Mouse (Mus musculus): ENCODE data around the gene Iglon5.

Iglon5 gene

GRCm38 (mm10) chr7:43489631-43490125, at the start of gene Iglon5:
TSS of gene Iglon5 (minus strand) at chr7:43490075.
- no peak for DNase-seq (ENCODE audit: low read depth in 1 of 2, low spot score in 2 of 2)

GRCm38 (mm10) chr7:43538524-43538923, 48.6 kb upstream of the Iglon5 start:
- peak in 1 of 2 experiments; percentile 44 for DNase-seq (ENCODE audit: low read depth in 1 of 2, low spot score in 2 of 2)

DNA sequence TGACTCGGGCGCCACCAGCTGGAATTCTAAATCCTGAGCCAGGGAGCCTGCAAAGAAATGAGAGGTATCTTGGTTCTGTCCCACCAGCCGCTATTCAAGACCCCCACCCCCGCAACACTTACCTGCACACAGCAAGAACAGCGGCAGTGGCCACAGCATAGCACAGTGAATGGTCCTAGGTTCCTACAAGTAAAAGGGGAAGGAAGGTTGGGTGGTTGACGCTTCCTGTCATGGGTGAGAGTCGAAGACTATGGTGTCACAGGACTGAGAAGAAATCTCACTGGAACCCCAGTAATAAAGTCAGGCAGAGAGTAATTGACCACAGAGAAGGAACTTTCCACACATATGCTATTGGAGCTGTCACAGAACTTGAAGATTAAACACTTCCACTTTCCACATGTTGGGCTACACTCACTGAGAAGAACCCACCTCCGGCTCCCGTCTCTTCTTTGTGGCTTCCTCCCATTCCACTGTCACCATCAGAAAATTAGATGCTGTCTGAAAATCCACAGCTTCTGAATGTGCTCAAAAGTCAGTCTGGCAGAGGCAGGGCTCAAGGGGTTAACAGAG, 43.1 kb upstream of the Iglon5 start:
- DNase-seq (ENCODE audit: low read depth in 1 of 2, low spot score in 2 of 2), result peak; percentile 57 to 58

- peak; percentile 54 to 65 for DNase-seq (ENCODE audit: low read depth in 1 of 2, low spot score in 2 of 2)
Measured at GRCm38 (mm10) chr7:43530216-43530785, 40.4 kb upstream of the Iglon5 start.

GRCm38 (mm10) chr7:43525313-43525712, 35.4 kb upstream of the Iglon5 start:
- no peak for DNase-seq (ENCODE audit: low read depth in 1 of 2, low spot score in 2 of 2)

GRCm38 (mm10) chr7:43522776-43523175, 32.9 kb upstream of the Iglon5 start:
- DNase-seq (ENCODE audit: low read depth in 1 of 2, low spot score in 2 of 2), result no peak

- no peak for DNase-seq (ENCODE audit: low read depth in 1 of 2, low spot score in 2 of 2)
Measured at GRCm38 (mm10) chr7:43518341-43518740, 28.5 kb upstream of the Iglon5 start.

GRCm38 (mm10) chr7:43515076-43515475, 25.2 kb upstream of the Iglon5 start:
- DNase-seq (ENCODE audit: low read depth in 1 of 2, low spot score in 2 of 2), result no peak

DNA sequence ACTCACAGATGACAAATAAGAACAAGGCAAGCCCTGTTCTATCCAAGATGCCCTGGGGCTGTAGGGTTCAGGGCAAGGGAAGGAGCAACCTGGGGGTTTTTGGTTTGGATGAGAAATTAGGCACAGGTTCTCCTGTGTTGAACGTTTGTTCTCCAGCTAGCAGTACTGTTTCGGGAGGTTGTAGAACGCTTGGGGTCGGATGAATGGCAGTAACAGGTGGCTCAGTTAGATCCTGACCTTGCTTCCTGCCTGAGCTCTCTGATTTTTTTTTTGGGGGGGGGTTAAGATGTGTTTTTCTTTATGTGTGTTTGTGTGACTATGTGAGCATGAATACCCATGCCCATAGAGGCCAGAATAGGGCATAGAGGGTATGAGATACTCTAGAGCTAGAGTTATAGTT, 22.6 kb upstream of the Iglon5 start:
- DNase-seq (ENCODE audit: low read depth in 1 of 2, low spot score in 2 of 2), result no peak

GRCm38 (mm10) chr7:43511707-43512478, 22.0 kb upstream of the Iglon5 start:
- DNase-seq (ENCODE audit: low read depth in 1 of 2, low spot score in 2 of 2), result no peak

DNA sequence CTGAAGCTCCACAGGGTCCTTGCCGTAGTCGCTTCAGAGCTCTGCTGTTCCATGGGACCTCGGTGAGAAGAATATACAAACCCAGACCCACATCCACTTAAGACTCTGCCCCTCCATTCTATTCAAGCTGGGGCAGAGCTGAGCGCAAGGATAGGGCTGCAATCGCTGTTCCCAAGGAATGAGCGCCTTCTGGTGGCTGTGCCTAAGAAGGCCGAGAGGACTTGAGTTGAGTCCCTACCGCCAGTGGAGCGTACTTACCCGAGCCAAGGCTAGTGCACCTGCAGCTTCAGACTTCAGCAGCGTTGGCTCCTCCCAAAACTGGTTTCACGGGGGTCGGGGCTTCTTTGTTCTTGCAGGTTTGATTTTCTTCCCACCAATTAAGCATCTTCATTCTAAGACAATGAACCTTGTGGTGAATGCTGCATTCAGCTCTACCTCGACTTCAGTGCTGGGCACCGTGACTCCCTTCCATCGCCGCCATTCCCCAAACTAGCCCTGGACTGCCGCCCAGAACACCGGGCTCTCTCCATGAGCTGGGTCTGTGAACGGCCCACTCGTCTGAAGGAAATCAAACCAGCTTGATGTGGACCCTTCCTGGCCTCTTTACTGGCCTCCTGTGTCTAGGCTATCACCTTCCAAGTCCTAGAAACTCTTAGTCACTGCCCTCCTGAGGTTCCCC, 5.6 kb upstream of the Iglon5 start:
- DNase-seq (ENCODE audit: low read depth in 1 of 2, low spot score in 2 of 2), result no peak

DNA sequence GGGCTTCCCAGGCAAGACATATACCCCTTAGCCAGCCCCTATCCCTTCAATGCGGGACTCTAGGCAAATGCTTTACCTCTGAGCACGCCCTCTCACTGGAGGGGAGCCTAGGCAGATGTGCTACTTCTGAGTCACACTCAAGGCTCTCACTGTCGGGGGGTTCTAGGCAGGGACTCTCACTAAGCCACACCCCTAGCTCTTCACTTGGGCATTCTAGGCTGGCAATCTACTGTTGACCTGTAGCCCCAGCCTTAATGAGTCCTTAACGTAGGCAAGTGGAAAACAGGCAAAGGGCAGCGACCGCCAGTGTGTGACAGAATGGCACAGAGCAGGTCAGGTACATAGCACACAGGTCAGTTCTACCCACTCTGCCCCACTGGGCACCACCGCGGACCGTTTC, 986 bp upstream of the Iglon5 start:
- no peak for DNase-seq (ENCODE audit: low read depth in 1 of 2, low spot score in 2 of 2)

DNA sequence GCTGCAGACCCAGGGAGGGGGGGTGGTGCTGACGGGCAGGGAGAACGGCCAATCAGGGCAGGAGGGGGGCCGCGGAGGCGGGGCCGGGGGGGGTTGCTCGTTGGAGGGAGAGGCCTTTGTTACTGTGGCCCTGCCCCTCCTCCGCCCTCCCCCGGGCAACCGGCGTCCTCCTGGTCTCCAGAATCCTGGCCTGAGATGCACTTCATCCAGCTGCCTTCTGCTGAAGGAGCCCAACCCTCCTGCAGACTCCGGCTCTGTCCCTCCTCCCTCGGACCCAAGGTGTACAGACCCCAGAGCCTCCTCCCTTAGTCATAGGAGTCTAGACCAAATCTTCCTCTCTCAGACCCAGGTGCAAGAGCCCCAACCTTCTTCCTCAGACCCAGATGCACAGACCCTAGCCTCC, 308 bp upstream of the Iglon5 start:
- no peak for DNase-seq (ENCODE audit: low read depth in 1 of 2, low spot score in 2 of 2)

DNA sequence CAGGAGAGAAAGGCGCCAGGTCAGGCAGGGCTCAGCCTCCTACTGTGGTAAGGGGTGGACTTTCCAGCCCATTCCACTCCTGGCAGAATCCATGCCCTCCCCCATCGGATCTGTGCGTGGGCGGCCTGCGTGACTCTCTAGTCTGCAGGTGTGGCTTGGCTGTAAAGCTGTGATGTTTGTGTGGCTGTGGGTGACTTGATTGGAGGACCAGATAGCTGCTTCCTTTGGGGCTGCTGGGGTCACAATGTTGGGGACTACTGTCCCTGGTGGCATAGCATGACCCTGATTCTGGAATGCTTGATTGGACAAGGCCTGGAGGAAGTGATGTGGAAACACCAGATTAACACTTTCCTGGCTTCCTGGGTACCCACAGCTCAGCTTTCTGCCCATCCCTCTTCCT, 1.2 kb downstream of the Iglon5 start:
- no peak for DNase-seq (ENCODE audit: low read depth in 1 of 2, low spot score in 2 of 2)

DNA sequence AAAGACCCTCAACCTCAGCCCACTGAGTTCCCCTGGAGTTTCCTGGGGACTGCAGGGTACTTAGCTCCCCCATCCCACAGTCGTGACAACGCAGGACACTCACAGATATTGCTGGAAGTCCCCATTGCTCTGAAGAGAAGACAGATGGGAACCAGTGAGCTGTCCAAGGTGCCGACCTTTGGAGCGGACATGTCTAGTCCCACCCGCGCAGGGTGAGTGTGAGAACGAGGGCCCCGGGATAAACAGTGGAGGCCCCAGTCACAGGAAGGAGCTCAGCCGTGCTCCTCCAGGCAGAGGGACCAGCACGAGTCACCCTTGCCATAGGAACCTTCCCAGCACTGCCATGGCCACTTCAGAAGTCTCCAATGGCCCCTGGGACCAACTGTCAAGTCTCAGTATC, 6.6 kb downstream of the Iglon5 start:
- DNase-seq (ENCODE audit: low read depth in 1 of 2, low spot score in 2 of 2), result no peak

DNA sequence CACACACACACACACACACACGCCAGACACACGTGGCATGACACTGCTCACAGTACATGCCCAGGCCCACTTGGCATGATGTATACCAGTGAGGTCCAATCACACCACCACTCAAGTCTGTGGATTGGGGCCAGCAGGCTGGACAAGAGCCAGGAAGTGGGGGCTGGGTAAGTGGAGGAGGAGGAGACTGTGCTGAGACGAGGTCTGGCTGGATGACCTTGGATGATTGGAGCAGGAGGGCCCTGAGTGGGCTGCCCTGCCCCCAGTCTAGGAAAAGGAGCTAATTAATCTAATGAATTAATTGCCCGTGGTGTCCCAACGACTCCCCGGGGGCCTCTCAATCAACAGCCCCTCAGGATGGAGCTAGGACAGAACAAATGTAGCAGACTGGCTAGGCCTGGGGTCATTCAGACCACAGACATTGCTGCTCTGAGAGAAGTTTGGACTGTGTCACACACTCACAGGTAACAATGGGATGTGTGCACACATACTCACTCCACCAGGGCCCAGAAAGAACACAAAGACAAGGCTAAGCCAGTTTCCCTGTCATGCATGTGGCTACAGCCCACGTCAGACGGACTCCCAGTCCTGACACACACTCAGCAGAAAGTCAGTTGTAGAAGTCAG, 7.7 kb downstream of the Iglon5 start:
- DNase-seq (ENCODE audit: low read depth in 1 of 2, low spot score in 2 of 2), result no peak

DNA sequence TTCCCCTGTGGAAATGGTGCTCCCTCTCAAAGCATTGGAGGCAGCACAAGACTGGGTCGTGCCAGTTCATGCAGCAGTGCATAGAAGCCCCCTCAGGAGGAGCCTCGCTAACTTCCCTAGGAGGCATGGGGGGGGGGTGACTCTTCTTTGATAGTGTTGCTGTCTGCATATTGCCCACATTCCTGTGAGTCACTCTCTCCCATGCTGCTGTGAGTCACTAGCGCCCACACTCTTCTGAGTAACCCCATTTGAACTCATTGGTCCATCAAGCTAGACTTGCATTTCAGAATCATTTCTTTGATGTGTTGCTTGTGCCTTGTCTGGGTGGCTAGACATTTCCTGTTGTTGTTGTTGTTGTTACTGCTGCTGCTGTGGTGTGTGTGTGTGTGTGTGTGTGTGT, 8.7 kb downstream of the Iglon5 start:
- DNase-seq (ENCODE audit: low read depth in 1 of 2, low spot score in 2 of 2), result no peak

GRCm38 (mm10) chr7:43476376-43476775, 13.5 kb downstream of the Iglon5 start:
- no peak for DNase-seq (ENCODE audit: low read depth in 1 of 2, low spot score in 2 of 2)

GRCm38 (mm10) chr7:43475706-43476105, 14.2 kb downstream of the Iglon5 start:
- DNase-seq (ENCODE audit: low read depth in 1 of 2, low spot score in 2 of 2), result no peak

DNA sequence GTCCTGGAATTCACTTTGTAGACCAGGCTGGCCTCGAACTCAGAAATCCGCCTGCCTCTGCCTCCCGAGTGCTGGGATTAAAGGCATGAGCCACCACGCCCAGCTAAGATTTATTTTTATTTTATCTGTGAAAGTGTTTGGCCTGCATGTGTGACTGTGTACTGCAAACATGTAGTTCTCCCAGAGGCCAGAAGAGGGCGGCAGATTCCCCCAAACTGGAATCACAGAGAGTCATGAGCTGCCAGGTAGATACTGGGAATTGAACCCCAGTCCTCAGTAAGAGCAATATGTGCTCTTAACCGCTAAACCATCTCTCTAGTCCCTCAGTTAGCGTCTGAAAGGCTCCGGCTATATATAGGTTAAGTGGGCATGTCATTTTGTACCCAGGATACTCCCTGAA, 19.5 kb downstream of the Iglon5 start:
- DNase-seq (ENCODE audit: low read depth in 1 of 2, low spot score in 2 of 2), result peak in 1 of 2 experiments; percentile 35

- peak; percentile 51 to 74 for DNase-seq (ENCODE audit: low read depth in 1 of 2, low spot score in 2 of 2)
Measured at GRCm38 (mm10) chr7:43466099-43466694, 23.7 kb downstream of the Iglon5 start.

All from monocyte, adult 2 months (primary cell).